Mouse (Mus musculus) limb, embryonic 12.5 days (tissue): ENCODE data around the gene Scube2. TPM values are rescaled to one million over a fixed set of nuclear protein-coding genes. Genes with fewer than 3 reads are reported as not detected.

ENCODE experiments used
- ATAC-seq: fragments of 200-750 bp; cut with Nextera tagmentation; 2 replicates; pipeline ENCODE4 v1.8.0; 2017; ENCODE audit warnings: low read depth, moderate TSS enrichment; ENCODE audit not compliant: insufficient number of reproducible peaks, insufficient read depth, low FRiP score, low TSS enrichment
- H3K27ac ChIP-seq: fragments of 300-500 bp; sonication (generic); 2 replicates; pipeline ENCODE4 v1.5.1; 2016; ENCODE audit warnings: mild to moderate bottlenecking, moderate library complexity
- H3K27me3 ChIP-seq: fragments of 300-500 bp; sonication (generic); 2 replicates; pipeline ENCODE4 v1.6.1; 2016; ENCODE audit warnings: mild to moderate bottlenecking, moderate library complexity
- H3K36me3 ChIP-seq: fragments of 300-500 bp; sonication (generic); 2 replicates; pipeline ENCODE4 v1.6.1; 2016; ENCODE audit warnings: mild to moderate bottlenecking, moderate library complexity
- H3K4me1 ChIP-seq: fragments of 300-500 bp; sonication (generic); replicated peaks from 2 replicates; pipeline ENCODE4 v1.6.1; 2016
- H3K4me2 ChIP-seq: fragments of 300-500 bp; sonication (generic); 2 replicates; pipeline ENCODE4 v1.6.1; 2016; ENCODE audit warnings: mild to moderate bottlenecking, moderate library complexity
- H3K4me3 ChIP-seq: fragments of 300-500 bp; sonication (generic); replicated peaks from 2 replicates; pipeline ENCODE4 v1.5.1; 2016; ENCODE audit warnings: mild to moderate bottlenecking
- H3K9ac ChIP-seq: fragments of 300-500 bp; sonication (generic); replicated peaks from 2 replicates; pipeline ENCODE4 v1.6.1; 2016; ENCODE audit warnings: mild to moderate bottlenecking, moderate library complexity
- H3K9me3 ChIP-seq: fragments of 300-500 bp; sonication (generic); 2 replicates; pipeline ENCODE4 v1.6.1; 2016; ENCODE audit warnings: mild to moderate bottlenecking, moderate library complexity
- WGBS: fragments of 180-500 bp; shearing (Covaris S2); methylation state at CpG from one replicate; pipeline ENCODE4 v1.1.7; 2016; 5-methylcytosine and 5-hydroxymethylcytosine counted together
- polyA plus RNA-seq: library from polyadenylated mRNA; unstranded; fragments of >200 nt; fragmentation: Nextera tagmentation; extraction: Ambion mirVana; gene quantifications from 2 replicates; pipeline ENCODE4 v1.2.1, GENCODE M21; 2016

The Scube2 gene
- polyA plus RNA-seq, 1 experiment from 2014 or later = 0.81 TPM

DNA sequence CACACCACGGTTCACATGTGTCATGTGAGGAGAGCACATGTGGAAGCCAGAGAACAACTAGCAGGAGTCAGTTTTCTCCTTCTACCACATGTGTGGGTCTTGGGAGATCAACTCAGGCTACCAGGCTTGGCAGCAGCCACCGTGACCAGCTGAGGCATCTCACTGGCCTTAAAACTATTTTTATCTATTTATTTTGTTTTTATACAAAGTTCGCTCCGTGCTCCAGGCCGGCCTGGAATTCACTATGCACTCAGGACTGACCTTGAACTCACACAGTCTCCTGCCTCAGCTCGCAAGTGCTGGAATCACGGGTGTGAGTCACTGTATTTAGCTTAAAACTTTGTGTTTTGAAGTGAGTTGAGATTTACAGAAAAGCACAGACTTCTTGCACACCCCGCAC lies 38.6 kb downstream of the Scube2 start:
- no peak for ATAC-seq
- H3K4me3 ChIP-seq = no peak overlapping the region
- no peaks in the 10 kb centered on the region for H3K9me3 ChIP-seq
- H3K9ac ChIP-seq = no peak overlapping the region
- no peak overlapping the region for H3K27ac ChIP-seq
- no peaks in the 10 kb centered on the region for H3K27me3 ChIP-seq
- 0 out of 2 replicates have a peak, but pooled peaks cover 4% of the 10 kb centered on the region for H3K4me1 ChIP-seq
- no peaks in the 10 kb centered on the region for H3K36me3 ChIP-seq
- 87% methylated on average over 8 of the region's 8 CpGs for WGBS
- no peak overlapping the region for H3K4me2 ChIP-seq

DNA sequence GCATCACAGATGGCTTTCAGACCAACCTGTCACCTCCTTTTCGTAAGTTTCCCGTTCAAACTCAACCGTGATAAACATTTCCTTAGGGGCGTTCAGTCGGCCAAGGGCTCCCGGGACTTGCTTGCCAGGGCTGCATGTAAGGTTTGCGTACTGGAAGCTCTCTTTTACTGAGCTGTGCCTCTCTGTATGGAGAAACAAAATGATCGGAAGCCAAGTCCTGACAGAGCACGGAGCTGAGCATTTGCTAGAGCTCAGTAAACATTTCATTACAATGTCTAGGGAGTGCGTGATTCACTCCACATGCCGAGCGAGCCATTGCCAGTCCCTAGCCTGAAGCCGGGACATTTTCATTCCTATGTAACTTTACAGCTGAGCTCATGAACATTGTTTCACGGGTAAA lies 40.2 kb downstream of the Scube2 start:
- no peak overlapping the region for H3K9ac ChIP-seq
- no peak overlapping the region for H3K4me3 ChIP-seq
- 0 out of 2 replicates have a peak, but pooled peaks cover 4% of the 10 kb centered on the region for H3K4me1 ChIP-seq
- H3K4me2 ChIP-seq = no peak overlapping the region
- ATAC-seq = no peak
- H3K36me3 ChIP-seq = no peaks in the 10 kb centered on the region
- no peak overlapping the region for H3K27ac ChIP-seq
- no peaks in the 10 kb centered on the region for H3K27me3 ChIP-seq
- H3K9me3 ChIP-seq = no peaks in the 10 kb centered on the region
- WGBS = 73% methylated on average over 14 of the region's 14 CpGs

DNA sequence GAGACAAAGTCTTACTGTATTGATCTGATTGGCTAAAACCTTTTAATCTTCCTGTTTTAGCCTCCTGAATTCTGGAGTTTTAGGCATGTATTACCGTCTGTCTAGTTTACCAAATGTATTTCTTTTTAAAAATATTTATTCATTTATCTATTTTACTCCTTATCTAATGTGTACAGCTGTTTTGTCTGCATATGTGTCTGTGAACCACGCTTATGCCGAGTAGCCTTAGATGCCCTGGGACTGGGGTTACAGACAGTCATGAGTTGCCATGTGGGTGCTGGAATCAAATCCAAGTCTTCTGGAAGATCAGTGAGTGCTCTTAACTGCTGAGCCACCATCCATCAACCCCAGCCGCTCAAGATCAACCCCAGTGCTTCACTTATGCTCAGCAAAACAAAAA lies 46.9 kb downstream of the Scube2 start:
- Histone ChIP-seq H3K9me3 (no peaks in the 10 kb centered on the region), H3K4me2 (no peak overlapping the region), H3K27ac (no peak overlapping the region), H3K4me1 (no peaks in the 10 kb centered on the region), H3K36me3 (no peaks in the 10 kb centered on the region), H3K4me3 (no peak overlapping the region), H3K9ac (no peak overlapping the region), H3K27me3 (no peaks in the 10 kb centered on the region)
- WGBS = 92% methylated on average over 4 of the region's 4 CpGs
- no peak for ATAC-seq

DNA sequence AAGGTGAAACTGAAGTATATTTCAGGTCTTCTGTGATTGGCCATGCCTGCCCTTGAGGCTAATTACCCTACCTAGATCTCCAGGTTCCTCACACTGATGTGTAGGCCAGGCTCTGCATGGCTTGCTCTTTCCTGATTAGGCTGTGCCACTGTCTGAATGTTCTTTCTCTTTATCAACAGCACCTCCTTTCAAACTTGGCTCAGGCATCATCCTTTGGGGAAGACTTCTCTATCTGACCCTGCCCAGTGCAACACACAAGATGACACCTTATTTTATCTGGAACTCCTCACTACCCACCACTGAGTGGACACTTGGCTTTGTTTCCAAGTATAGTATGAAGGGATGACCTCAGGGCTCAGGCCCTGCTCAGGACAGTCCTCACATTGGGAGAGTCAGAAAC lies 47.5 kb downstream of the Scube2 start:
- Histone ChIP-seq H3K9ac (no peak overlapping the region), H3K27ac (no peak overlapping the region), H3K4me1 (no peaks in the 10 kb centered on the region), H3K4me3 (no peak overlapping the region), H3K4me2 (no peak overlapping the region), H3K9me3 (no peaks in the 10 kb centered on the region), H3K27me3 (no peaks in the 10 kb centered on the region), H3K36me3 (no peaks in the 10 kb centered on the region)
- ATAC-seq = no peak

DNA sequence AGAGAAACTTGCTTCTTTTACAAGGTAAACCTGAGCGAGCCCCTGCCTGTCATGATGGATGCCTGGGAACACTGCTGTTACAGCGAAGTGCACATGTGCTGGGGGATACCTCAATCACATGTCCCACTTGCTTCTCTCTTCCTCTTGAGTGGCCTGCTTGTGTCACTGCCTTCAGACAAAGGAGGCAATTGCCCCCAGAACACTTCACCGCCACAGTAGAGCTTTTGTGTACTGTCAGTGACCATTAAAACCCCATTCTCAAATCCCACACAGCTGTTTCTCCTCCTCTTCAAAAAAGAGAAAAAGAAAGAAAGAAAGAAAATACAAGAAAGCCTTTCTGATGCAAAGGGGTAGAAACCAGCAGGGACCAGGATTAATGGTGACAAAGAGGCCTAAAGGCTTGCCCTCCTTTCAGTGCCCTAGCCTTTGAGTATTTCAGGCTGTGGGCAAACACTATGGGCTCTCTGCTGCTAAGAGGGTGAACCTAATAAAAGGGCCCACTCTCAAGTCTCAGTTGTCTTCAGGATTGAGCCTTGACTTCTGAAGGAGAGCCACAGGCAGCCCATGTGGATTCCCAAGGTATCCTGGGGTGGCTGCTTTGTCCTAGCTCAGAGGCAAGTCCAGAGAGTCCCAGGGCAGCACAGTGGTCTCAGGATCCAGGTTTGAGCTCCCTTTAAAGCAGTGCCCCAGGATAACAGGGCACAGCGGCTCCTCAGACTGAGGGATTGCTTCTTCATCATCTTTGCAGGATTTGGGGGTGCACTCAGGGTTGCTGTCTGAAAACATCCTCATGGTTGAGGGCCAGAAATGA lies 51.9 kb downstream of the Scube2 start:
- H3K36me3 ChIP-seq = no peaks in the 10 kb centered on the region
- no peaks in the 10 kb centered on the region for H3K4me1 ChIP-seq
- no peak overlapping the region for H3K4me2 ChIP-seq
- ATAC-seq = no peak
- H3K27me3 ChIP-seq = no peaks in the 10 kb centered on the region
- H3K9ac ChIP-seq = no peak overlapping the region
- H3K9me3 ChIP-seq = no peaks in the 10 kb centered on the region
- no peak overlapping the region for H3K4me3 ChIP-seq
- H3K27ac ChIP-seq = no peak overlapping the region
- 63% methylated on average over 4 of the region's 4 CpGs for WGBS

DNA sequence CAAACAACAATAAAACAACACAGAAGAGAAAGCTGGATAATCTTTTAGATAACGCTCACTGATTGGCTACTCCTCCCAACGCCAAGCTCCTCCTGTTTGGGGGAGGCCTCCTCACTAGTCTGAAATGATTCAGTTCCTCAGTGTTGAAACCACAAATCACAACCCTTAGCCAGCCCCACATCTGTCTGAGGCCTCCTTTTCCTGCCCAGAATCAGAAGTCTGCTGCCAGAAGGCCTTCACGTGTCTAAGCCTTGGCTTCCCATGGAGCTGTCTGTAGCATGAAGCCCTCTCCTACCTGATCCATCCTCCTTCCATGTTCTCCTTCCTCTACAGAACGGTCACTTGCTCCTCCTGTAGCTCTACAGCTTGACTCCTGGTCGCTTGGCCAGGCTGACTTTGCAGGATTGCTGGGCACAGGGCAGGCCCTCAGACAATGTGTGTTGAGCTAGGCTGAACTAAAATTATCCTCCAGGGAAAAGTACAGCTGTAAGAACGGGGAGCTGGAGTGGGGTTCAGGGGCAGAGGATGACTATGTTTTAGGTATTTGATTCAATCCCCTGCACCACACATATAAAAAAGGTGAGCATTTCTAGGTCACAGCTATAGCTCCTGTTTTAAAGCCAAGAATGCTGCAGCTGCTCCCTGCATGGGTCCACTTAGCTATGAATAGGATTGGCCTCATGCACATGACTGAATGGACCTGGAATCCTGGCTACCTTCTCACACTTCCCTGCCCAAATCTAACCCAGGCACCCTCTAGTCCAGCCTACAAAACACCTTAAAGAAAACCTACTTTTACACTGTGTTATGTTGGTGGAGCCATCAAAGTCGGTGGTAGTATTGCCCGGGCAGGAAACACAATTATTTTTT lies 57.6 kb downstream of the Scube2 start:
- WGBS = 78% methylated on average over 8 of the region's 8 CpGs
- H3K27ac ChIP-seq = no peak overlapping the region
- no peaks in the 10 kb centered on the region for H3K36me3 ChIP-seq
- ATAC-seq = no peak
- H3K27me3 ChIP-seq = no peaks in the 10 kb centered on the region
- no peak overlapping the region for H3K4me3 ChIP-seq
- H3K4me1 ChIP-seq = no peaks in the 10 kb centered on the region
- H3K9me3 ChIP-seq = no peaks in the 10 kb centered on the region
- no peak overlapping the region for H3K4me2 ChIP-seq
- no peak overlapping the region for H3K9ac ChIP-seq

DNA sequence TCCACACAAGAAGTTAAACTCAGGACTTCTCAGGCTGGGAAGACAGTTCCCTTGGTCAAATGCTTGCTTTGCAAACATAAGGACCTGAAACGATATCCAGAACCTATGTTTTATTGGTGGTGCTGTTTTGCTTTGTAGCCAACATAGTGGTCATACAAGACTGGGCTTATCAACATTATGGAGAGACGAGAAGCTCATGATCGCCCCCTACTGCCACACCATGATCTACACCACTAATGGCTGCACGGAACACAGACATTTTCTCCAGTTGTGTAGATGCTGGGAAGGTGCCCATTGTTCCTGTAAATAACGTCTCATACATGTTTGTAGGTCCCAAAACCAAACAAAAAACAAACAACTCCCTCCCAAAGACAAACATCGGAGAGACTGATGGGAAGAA lies 60.6 kb downstream of the Scube2 start:
- Histone ChIP-seq H3K4me1 (no peaks in the 10 kb centered on the region), H3K4me3 (no peak overlapping the region), H3K9ac (no peak overlapping the region), H3K27me3 (no peaks in the 10 kb centered on the region), H3K27ac (no peak overlapping the region), H3K9me3 (no peaks in the 10 kb centered on the region), H3K4me2 (no peak overlapping the region), H3K36me3 (no peaks in the 10 kb centered on the region)
- no peak for ATAC-seq
- 62% methylated on average over 6 of the region's 6 CpGs for WGBS

DNA sequence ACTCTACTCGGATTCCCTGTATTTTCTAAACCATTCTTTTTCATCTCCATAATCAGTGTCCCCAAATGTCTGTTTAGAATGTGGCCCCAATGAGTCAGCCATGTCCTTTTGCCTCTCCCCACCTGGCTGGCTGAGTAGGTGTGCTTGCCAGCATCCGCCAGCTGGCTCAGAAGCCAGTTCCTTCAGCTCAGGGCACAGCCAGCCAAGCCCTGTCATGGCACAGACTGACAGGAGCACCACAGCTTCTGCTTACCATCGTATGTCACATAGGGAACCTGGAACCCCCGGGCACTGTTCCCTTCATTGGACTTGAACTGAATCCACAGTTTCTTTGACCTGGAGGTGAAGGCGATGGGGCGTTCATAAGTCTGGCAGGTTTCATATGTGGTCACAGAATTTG lies 61.1 kb downstream of the Scube2 start:
- ATAC-seq = no peak
- no peak overlapping the region for H3K27ac ChIP-seq
- no peaks in the 10 kb centered on the region for H3K9me3 ChIP-seq
- no peak overlapping the region for H3K4me3 ChIP-seq
- 91% methylated on average over 6 of the region's 6 CpGs for WGBS
- H3K27me3 ChIP-seq = no peaks in the 10 kb centered on the region
- no peaks in the 10 kb centered on the region for H3K4me1 ChIP-seq
- no peaks in the 10 kb centered on the region for H3K36me3 ChIP-seq
- no peak overlapping the region for H3K4me2 ChIP-seq
- H3K9ac ChIP-seq = no peak overlapping the region

DNA sequence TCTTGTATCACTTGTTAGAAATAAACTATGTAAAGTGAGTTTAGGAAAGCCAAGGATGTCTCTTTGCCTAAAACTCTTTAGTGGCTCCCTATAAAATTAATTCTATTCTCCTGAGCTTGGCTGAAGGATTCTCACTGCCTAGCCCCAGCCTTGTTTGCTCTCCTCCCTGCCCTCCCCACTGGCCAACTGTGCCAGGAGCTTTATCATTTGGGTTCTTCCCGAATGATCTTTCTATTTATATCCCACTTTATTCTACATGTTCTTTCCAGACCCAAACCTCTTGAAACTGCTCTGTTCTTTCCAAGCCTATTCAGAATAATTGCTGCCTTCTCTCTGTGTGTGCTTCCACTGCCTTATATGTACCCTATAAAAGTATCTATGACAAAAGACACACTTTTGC lies 62.0 kb downstream of the Scube2 start:
- no peak for ATAC-seq
- no peaks in the 10 kb centered on the region for H3K27me3 ChIP-seq
- no peaks in the 10 kb centered on the region for H3K4me1 ChIP-seq
- WGBS = 73% methylated on average over 1 of the region's 1 CpGs
- H3K27ac ChIP-seq = no peak overlapping the region
- no peak overlapping the region for H3K4me2 ChIP-seq
- no peak overlapping the region for H3K9ac ChIP-seq
- no peak overlapping the region for H3K4me3 ChIP-seq
- H3K36me3 ChIP-seq = no peaks in the 10 kb centered on the region
- H3K9me3 ChIP-seq = no peaks in the 10 kb centered on the region

DNA sequence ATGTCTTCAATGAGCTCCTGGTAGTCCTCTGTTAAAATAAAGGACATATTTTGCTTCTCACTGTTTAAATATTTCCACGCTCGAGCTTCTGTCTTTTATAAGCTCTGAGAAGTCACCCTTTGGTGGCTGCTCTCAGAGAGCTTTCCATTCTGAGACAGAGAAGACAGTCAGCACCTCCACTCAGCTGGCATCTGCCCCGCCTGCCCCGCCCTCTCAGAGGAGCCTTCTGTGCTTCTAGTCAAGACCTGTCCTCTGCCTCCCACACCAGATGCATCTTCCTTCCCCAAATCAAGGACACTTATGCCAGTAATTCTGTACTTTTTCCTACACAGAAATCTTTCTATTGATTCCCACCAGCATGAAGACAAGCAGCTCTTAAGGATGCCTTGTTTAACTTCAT lies 64.9 kb downstream of the Scube2 start:
- H3K4me3 ChIP-seq = no peak overlapping the region
- ATAC-seq = no peak
- H3K36me3 ChIP-seq = no peaks in the 10 kb centered on the region
- 82% methylated on average over 4 of the region's 4 CpGs for WGBS
- no peak overlapping the region for H3K4me2 ChIP-seq
- no peaks in the 10 kb centered on the region for H3K9me3 ChIP-seq
- H3K27me3 ChIP-seq = no peaks in the 10 kb centered on the region
- no peak overlapping the region for H3K9ac ChIP-seq
- H3K4me1 ChIP-seq = no peaks in the 10 kb centered on the region
- H3K27ac ChIP-seq = no peak overlapping the region

DNA sequence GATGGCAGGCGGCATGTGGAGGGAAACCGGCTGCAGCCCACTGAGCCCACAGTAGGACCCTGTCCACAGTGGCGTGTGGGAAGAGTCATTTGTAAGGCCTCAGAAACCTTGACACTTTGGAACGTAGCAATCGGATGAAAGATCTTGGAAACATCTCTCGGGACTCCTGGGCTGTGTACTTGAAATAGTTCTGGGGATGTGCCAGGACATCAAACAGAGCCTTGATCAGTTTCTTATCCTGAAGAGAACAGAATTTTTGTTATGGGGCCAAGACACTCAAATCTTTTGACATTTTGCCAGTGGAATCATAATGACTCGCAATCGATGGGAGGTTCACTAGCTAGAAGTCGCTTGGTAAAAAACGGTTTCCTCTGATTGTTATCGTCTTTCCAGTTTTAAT lies 66.3 kb downstream of the Scube2 start:
- no peak overlapping the region for H3K27ac ChIP-seq
- H3K4me3 ChIP-seq = no peak overlapping the region
- no peak overlapping the region for H3K9ac ChIP-seq
- no peaks in the 10 kb centered on the region for H3K27me3 ChIP-seq
- 90% methylated on average over 11 of the region's 11 CpGs for WGBS
- no peaks in the 10 kb centered on the region for H3K9me3 ChIP-seq
- no peak for ATAC-seq
- no peaks in the 10 kb centered on the region for H3K4me1 ChIP-seq
- H3K4me2 ChIP-seq = no peak overlapping the region
- no peaks in the 10 kb centered on the region for H3K36me3 ChIP-seq
